Mouse (Mus musculus) embryonic stem cell, embryonic (primary cell): ENCODE data around the gene Olfr1201.

ENCODE experiments used
- CTCF ChIA-PET, 4 experiments: fragments of 300-600 bp in 2 of 4; fragments of 350-600 bp in 2 of 4; sonication (Branson Sonifier 250); formaldehyde crosslinking; loops; one replicate each; lab custom pipeline; 2022; ENCODE audit warnings: inconsistent platforms in 2 of 4; lab: Charles Lee
- POLR2A ChIA-PET, 4 experiments: fragments of 300-600 bp in 2 of 4; fragments of 350-600 bp in 2 of 4; sonication (Branson Sonifier 250); formaldehyde crosslinking; loops; one replicate each; lab custom pipeline; 2022; ENCODE audit warnings: antibody characterized with exemption in 4 of 4, inconsistent platforms in 1 of 4; lab: Charles Lee

Gene Olfr1201

GRCm38 (mm10) chr2:88792736-88793135, at the start of gene Olfr1201:
Gene Olfr1201, plus strand, starts transcription at chr2:88793036.
- CTCF ChIA-PET, result no interaction called here
- POLR2A ChIA-PET, result no interaction called here

DNA sequence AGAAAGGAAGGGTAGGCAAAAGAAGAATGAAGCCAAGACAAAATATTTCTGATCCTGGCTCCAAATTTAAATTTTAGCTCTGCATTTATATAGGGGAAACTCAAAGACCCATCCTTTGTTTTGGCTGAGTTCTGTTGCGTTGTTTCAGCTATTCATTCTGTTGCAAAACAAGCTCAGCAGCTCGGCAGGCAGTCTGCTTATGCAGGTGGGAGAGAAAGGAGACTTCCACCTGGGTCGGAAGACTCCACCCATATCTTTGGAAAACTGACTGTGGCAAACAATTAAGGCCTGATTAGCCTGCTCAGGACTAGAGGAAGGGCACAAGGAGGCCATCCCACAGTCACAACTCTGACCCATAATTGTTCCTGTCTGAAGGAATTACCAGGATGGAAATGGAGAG, 49.5 kb upstream of the Olfr1201 start:
- POLR2A ChIA-PET, result no interaction called here
- CTCF ChIA-PET, result no interaction called here

- ChIA-PET CTCF (no interaction called here), POLR2A (no interaction called here)
Measured at GRCm38 (mm10) chr2:88751270-88751669, 41.6 kb upstream of the Olfr1201 start, which contains the start of gene Olfr1198. Gene Olfr1198, minus strand, starts transcription at chr2:88751370.

GRCm38 (mm10) chr2:88760369-88760768, 32.5 kb upstream of the Olfr1201 start, which contains the start of gene Olfr1199:
Gene Olfr1199, minus strand, starts transcription at chr2:88760469.
- ChIA-PET POLR2A (no interaction called here), CTCF (no interaction called here)

GRCm38 (mm10) chr2:88770388-88770787, 22.4 kb upstream of the Olfr1201 start, which contains the start of gene Olfr1200:
Gene Olfr1200, minus strand, starts transcription at chr2:88770488.
- ChIA-PET POLR2A (no interaction called here), CTCF (no interaction called here)

DNA sequence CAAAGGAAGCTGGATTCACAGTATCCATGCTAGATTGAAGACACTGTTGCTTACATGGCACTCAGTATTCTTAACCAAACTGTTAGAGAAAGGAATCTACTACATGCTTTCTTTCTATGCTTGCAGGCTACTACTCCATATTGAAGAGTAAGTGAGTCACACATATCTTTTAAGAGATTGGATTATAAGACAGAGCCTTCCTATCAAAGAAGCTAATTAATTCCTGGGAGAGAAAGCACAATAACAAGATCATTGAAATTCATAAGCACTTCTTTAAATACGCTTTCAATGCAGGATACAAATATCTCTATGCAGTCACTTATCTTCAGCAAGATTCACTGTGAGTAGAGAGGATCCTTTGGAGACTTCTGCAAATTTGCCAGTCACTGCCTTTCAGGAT, 21.4 kb downstream of the Olfr1201 start, which contains the start of gene Olfr1202:
Gene Olfr1202 (plus strand): TSS at position 301 of the 400 bp plus-strand sequence.
- ChIA-PET POLR2A (no interaction called here), CTCF (no interaction called here)

DNA sequence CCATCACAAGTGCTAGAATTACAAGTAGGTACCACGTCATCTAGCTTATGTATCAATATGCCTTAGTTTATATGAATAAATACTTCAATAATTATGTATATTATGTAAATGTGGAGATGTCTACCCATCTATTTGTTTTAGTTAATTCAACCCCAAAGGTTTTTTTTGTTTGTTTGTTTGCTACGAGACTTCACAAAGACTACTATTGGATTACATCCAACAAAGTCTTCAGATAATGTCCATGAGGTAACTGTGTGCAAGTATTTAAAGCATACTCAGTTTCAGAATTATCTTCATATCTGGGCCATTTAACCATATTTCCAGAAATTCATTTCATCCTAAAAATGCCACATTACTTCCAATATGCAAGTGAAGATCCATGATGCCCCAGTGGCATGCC, 36.6 kb downstream of the Olfr1201 start, which contains the start of gene Olfr1205:
Gene Olfr1205 (plus strand): TSS at position 301 of the 400 bp plus-strand sequence.
- POLR2A ChIA-PET, result no interaction called here
- CTCF ChIA-PET, result no interaction called here

- POLR2A ChIA-PET, result no interaction called here
Measured at GRCm38 (mm10) chr2:88838477-88838876, 45.6 kb downstream of the Olfr1201 start.

More at GRCm38 (mm10) chr2:88838477-88838876, 45.6 kb downstream of the Olfr1201 start:
- CTCF ChIA-PET, result no interaction called here
